Mouse (Mus musculus) urinary bladder, postnatal 10 days (tissue): Measurements from ENCODE around the gene Arl8b.
"Not testable (repeated sequence)": the region's sequence is repeated elsewhere in the genome, so short reads cannot be mapped to it uniquely, and the experiment has no call there.

ENCODE experiments used
- DNase-seq: peaks from one replicate; pipeline ENCODE4 v3.0.0; 2022; ENCODE audit warnings: low spot score

Arl8b gene

GRCm38 (mm10) chr6:108835765-108836691 lies 53.1 kb downstream of the Arl8b start:
- DNase-seq = no peak

- no peak for DNase-seq
Observed at GRCm38 (mm10) chr6:108837081-108837480, 54.2 kb downstream of the Arl8b start.

- no peak for DNase-seq
Observed at GRCm38 (mm10) chr6:108837958-108838357, 55.1 kb downstream of the Arl8b start.

GRCm38 (mm10) chr6:108839432-108839831 lies 56.5 kb downstream of the Arl8b start:
- DNase-seq = no peak

- no peak for DNase-seq
Observed at GRCm38 (mm10) chr6:108840861-108841640, 58.2 kb downstream of the Arl8b start.

GRCm38 (mm10) chr6:108843664-108844063 lies 60.8 kb downstream of the Arl8b start:
- no peak for DNase-seq

GRCm38 (mm10) chr6:108844093-108844492 lies 61.2 kb downstream of the Arl8b start:
- no peak for DNase-seq

- no peak for DNase-seq
Observed at GRCm38 (mm10) chr6:108844771-108845170, 61.9 kb downstream of the Arl8b start.

- no peak for DNase-seq
Observed at GRCm38 (mm10) chr6:108852088-108852670, 69.3 kb downstream of the Arl8b start.

GRCm38 (mm10) chr6:108852986-108853385 lies 70.1 kb downstream of the Arl8b start:
- DNase-seq = no peak

- no peak for DNase-seq
Observed at GRCm38 (mm10) chr6:108858583-108858982, 75.7 kb downstream of the Arl8b start.

GRCm38 (mm10) chr6:108861226-108861625 lies 78.3 kb downstream of the Arl8b start:
- no peak for DNase-seq

- DNase-seq = no peak
Observed at GRCm38 (mm10) chr6:108862548-108862947, 79.6 kb downstream of the Arl8b start.

- DNase-seq = no peak
Observed at GRCm38 (mm10) chr6:108866317-108866716, 83.4 kb downstream of the Arl8b start.

- not testable (repeated sequence) for DNase-seq
Observed at GRCm38 (mm10) chr6:108869031-108869430, 86.1 kb downstream of the Arl8b start.

- no peak for DNase-seq
Observed at GRCm38 (mm10) chr6:108870421-108870820, 87.5 kb downstream of the Arl8b start.

GRCm38 (mm10) chr6:108871251-108871650 lies 88.4 kb downstream of the Arl8b start:
- no peak for DNase-seq
